Mouse (Mus musculus) layer of hippocampus, postnatal 10 days (tissue): Measurements from ENCODE around the gene Pgc. TPM values are rescaled to one million over a fixed set of nuclear protein-coding genes. Genes with fewer than 3 reads are reported as not detected.

ENCODE experiments used
- DNase-seq, 2 experiments: peaks; one replicate each; pipeline ENCODE4 v3.0.0; 2021; ENCODE audit warnings: low spot score in 2 of 2
- total RNA-seq, 2 experiments: library from RNA; stranded (reverse); gene quantifications; 2 replicates each; pipeline ENCODE4 v1.2.3; 2021

The Pgc gene
- total RNA-seq, 2 experiments from 2014 or later: not detected

GRCm38 (mm10) chr17:47782486-47782885 lies 55.8 kb downstream of the Pgc start:
- no peak for DNase-seq

GRCm38 (mm10) chr17:47783445-47784223 lies 57.0 kb downstream of the Pgc start:
- DNase-seq: no peak

Other genes starting within 250 kb of the Pgc start
- gene Taf8, start 224.6 kb upstream of the Pgc start, total RNA-seq: 10 to 100 TPM; 16.7 to 17.0 TPM
- gene Ccnd3, start 221.8 kb upstream of the Pgc start, total RNA-seq: 10 to 100 TPM; 34.7 to 39.6 TPM
- 10 to 100 TPM; 24.5 to 24.9 TPM for gene Bysl, start 115.3 kb upstream of the Pgc start, total RNA-seq
- gene Med20, start 115.3 kb upstream of the Pgc start, total RNA-seq: 10 to 100 TPM; 23.9 to 24.8 TPM
- 10 to 100 TPM in 1 of 2 experiments, 1 to 10 TPM in 1; 6.6 to 10.1 TPM for gene Gm20517, start 115.3 kb upstream of the Pgc start, total RNA-seq
- 10 to 100 TPM; 11.3 to 13.2 TPM for gene Usp49, start 96.2 kb upstream of the Pgc start, total RNA-seq
- 100 to 1,000 TPM; 221 to 257 TPM for gene Tomm6, start 38.5 kb upstream of the Pgc start, total RNA-seq
- gene Frs3, start 37.8 kb upstream of the Pgc start, total RNA-seq: 10 to 100 TPM; 31.2 to 31.4 TPM
- gene Gm21981, start 32.4 kb upstream of the Pgc start, total RNA-seq: 1 to 10 TPM; 4.4 to 5.7 TPM
- gene Prickle4, start 32.1 kb upstream of the Pgc start, total RNA-seq: 1 to 10 TPM; 1.9 to 4.3 TPM
- gene Tfeb, start 10.2 kb downstream of the Pgc start, total RNA-seq: 10 to 100 TPM in 1 of 2 experiments, 1 to 10 TPM in 1; 8.4 to 12.7 TPM
- gene Mdfi, start 107.8 kb downstream of the Pgc start, total RNA-seq: 1 to 10 TPM; 1.3 to 2.0 TPM
- 10 to 100 TPM; 51.1 to 57.6 TPM for gene Foxp4, start 197.8 kb downstream of the Pgc start, total RNA-seq